Mouse (Mus musculus): ENCODE results near the gene Fndc10.
A peak's percentile ranks its signal among the peaks of the same experiment; 100 is the strongest.
"Not testable (repeated sequence)": the region's sequence is repeated elsewhere in the genome, so short reads cannot be mapped to it uniquely, and the experiment has no call there.

Gene Fndc10

DNA sequence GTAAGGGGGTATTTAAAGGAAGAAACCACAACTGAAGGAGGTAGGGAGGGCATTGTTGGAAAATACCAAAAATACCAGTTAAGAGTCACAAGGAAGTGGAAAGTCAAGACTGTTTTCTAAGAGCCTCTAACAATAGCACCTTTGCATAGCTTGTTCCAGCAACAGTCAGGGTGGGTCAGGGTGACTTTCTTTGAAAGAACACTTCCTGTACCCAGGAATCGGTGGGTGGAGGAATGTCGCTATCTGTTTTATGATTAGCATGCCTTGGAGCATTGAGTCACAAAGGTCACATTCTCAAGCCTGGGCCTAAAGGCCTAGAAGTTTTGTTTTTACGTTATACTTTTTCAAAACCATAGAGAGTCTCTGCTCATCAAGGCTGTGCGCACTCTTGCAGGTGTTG is 6.4 kb upstream of the Fndc10 start:
- not testable (repeated sequence) for DNase-seq (ENCODE audit: low spot score in 2 of 2)

DNA sequence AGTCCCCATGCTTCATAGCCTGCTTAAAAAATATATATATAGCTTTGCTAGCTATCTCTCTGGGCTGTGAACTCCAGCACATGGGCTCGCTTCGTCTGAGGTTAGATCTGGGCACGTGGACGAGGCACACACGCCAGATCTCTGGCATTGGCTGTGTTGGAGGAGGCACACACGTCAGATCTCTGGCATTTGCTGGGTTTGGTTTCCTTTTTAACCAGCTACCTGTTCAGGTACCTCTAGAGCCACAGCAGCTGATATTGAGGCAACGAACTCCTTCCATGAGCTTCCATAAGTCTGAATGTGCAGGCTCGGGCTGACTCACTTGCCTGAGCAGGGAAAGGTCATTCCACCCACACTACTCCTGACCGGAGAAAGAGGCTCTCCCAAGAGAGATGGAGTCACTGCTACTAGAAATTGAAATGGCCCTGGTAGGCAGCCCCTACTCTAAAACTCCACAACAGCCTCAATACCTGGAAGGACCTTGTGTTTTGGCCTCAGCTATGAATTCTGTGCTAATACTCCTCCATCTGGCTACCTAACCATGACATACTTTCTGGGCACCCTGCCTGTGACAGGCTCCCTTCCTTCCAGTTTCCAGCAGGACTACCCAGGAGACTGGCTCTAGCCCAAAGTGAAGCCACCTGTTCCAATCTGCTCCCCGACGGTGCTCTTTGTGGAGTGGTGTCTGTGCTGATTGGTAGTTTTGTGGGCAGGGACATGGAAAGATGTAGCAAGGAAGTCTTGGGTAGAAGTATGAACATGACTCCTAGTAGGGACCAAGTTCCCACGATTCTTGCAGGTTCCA is 3.4 kb upstream of the Fndc10 start:
- no peak for DNase-seq (ENCODE audit: low spot score in 2 of 2)

DNA sequence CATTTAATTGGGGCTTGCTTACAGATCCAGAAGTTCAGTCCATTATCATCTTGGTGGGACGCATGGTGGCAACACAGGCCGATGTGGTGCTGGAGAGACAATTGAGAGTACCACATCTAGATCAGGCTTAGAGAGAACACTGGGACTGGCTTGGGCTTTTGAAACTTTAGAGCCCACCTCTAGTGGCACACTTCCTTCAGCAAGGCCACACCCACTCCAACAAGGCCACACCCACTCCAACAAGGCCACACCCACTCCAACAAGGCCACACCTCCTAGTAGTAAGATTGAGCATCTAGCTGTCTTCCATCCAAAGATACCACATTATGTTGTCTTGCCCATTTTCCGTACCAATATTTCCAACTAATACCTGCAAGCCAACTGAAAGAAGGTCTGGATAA is 1.7 kb upstream of the Fndc10 start:
- no peak for DNase-seq (ENCODE audit: low spot score in 2 of 2)

DNA sequence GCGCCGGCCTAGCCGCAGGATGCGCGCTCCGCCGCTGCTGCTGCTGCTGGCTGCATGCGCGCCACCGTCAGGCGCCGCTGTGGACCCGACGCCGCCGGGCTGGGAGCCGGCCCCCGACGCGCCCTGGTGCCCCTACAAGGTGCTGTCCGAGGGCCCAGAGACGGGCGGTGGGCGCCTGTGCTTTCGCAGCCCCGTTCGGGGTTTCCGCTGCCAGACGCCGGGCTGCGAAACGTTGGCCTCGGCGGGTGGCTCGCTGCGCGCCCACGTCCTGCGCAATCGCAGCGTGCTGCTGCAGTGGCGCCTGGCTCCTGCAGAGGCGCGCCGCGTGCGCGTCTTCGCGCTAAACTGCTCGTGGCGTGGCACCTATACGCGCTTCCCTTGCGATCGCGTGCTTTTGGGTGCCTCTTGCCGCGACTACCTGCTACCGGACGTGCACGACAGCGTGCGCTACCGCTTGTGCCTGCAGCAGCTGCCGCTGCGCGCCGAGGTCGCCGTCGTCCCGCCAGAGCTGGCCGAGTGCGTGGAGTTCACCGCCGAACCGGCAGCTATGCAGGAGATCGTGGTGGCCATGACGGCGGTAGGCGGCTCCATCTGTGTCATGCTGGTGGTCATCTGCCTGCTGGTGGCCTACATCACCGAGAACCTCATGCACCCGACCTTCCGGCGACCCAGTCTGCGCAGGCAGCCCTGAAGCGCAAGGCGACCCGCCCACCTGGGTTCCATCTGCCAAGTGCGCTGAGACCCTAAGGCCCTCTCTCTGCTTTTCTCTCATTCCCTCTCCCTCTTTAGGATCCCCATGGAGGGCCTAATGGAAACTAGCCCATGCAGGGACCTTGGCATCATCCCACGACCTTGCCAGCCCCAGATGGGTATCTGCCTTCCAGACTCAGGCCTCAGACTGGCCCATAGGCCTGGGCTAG is 600 bp downstream of the Fndc10 start:
- DNase-seq (ENCODE audit: low spot score in 2 of 2) = peak; percentile 79 to 80

DNA sequence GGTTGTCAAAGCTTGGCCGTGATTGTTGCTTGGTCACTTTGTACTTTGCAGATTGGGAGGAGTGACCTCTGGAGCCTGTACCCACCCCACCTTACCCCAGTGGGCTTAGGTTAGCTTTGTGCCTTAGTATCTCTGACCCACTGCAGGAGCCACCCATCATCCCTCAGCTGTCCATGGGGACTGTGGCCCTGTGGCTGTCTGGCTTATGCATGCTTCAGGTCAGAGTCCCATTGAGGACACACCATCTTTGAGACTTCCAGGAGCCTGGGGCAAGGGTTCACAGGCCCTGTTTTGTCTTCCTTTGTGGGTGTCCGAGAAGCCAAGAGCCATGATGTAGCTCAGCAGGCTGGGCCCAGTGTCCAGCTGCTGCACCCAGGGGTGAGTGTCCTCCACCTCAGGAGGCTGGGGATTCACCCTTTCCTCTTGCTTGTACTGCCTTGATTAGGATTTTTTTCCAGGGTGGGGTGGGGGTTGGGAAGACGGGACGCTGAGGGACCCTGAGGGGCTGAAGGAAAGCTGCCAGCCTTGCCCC is 1.5 kb downstream of the Fndc10 start:
- DNase-seq (ENCODE audit: low spot score in 2 of 2) = no peak

DNA sequence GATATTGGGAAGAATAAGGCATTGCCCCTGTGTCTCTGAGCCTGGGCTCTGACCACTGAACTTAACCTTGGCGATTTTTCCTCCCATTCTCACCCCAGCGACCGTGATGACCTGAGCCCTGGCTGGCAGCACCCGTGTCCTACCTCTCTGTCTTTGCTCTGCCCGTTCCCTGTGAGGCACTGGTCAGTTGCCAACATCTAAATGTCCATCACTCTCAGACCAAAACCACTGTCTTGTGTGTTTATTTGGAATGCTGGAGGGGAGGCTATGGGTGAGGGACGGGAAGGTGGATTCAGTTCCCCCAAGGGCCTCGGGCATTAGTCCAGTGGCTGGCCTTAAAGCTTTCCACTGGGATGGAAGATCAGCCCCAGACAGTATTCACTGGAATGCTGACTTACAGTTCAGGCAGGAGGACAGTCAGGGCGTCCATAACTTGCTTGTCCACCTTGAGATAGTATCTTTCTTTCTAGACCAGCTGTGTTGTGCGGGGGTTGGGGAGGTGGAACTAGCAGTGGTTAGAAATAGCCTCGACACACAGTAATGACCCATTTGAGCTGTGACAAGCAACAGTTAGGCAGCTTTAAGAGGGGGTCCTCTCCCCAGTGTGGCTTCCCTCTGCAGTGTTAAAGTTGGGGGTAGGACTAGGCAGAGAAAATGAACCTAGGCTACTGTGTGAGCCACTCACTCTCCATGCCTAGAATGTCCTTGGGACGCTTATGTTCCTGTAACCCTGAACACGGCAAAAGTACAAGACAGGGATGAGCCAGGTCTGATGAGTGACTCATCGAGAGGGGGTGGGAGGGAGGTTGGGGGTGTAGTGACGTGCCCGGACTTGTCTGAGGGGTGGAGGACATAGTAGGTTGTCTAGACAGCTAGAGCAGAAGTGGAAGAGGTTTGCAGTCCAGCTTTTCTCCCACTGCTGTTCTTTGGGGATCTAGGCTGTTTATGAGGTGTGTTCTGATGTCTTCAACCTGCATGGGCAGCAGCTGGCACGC is 2.4 kb downstream of the Fndc10 start:
- DNase-seq (ENCODE audit: low spot score in 2 of 2) = no peak

DNA sequence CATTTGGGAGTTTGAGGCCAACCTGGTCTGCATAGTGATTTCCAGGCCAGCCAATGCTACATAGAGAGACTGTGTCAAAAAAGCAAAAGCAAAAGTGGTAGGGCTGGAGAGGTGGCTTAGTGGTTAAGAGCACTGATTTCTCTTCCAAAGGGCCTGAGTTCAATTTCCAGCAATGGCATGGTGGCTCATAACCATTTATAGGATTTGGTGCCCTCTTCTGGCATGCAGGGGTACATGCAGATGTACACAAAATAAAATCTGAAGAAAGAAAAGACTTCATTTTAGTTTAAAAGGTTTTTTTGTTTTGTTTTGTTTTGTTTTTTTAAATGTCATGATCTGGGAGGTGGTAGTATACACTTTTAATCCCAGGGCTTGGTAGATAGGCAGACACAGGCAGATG is 6.3 kb downstream of the Fndc10 start:
- DNase-seq (ENCODE audit: low spot score in 2 of 2) = no peak

DNA sequence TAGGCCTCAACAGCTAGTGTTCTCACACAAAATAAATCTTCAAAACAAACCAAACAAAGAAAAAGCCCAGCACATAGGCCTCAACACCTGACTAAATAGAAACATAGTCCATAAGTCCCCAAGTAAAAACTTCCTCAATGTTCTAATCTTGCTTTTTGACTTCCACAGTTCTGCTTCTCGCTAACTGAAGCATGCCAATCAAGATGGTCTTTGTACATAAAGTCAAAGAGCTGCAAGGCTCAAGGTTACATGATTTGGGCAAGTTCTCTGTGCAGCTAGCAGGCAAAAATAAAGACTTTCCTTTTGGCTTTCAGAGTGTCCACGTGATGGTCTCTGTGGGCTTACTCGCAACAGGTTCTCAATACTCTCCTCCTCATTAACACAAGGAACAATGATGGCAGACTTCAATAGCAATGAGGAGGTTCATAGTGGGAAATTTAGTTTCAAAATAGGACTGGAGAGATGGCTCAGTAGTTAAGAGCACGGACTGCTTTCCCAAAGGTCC is 9.3 kb downstream of the Fndc10 start:
- no peak for DNase-seq (ENCODE audit: low spot score in 2 of 2)

DNA sequence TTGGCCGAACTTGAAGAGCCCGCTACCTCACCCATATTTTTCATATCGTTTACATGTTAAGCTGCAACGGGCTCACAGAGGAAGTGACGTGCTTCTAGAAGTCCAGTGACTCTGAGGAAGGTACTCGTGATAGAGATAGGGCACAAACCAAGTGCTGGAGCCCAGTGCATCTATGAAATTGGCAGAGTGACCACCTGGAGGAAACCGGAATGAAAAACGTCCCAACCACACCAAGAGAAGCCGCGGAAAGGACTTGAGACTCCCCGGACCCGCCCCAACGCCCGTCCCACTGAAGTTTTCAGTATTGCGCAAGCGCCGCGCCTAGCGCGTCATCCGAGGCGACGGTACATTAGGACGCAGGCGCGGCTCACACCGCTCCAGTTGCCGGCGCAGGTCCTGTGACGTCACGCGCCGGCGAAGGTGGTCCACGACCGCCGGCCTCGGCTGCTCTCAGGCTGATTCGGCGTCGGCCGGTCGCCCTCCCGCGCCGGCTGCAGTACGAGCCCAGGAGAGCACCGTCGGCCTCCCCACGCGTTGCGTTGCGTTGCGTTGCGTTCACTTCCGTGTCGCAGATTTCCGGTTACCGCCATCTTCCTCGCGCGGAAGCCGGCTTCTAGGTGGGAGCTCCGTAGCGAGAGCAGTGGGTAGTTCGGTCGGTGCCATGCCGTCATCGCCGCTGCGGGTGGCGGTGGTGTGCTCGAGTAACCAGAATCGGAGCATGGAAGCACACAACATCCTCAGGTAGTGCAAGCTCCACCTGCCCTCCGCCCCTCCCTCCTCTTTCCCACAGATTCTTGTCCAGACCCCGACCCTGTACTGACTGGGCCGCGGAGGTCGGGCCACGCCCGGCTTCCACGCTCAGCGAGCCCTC is 10.8 kb downstream of the Fndc10 start, which contains the start of gene Ssu72:
Gene Ssu72 (plus strand): TSS at position 80 of the 871 bp plus-strand sequence.
- peak; percentile 89 to 92 for DNase-seq (ENCODE audit: low spot score in 2 of 2)

DNA sequence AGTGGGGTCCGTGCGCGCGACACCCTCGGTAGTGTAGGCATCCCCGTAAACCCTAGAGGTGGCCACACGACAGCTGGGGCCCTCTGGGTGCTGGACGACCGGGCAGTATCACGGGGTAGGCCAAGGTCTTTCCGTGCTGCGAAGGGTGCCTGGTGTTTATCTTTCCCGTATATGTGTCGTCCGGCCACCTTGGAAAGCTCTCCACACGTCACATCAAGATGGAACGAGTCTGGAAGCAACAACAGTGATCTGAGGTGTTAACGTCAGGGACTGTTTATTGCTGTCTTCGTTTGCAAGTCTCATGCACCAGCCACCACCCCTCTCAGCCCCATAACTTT is 11.4 kb downstream of the Fndc10 start:
- DNase-seq (ENCODE audit: low spot score in 2 of 2) = no peak

DNA sequence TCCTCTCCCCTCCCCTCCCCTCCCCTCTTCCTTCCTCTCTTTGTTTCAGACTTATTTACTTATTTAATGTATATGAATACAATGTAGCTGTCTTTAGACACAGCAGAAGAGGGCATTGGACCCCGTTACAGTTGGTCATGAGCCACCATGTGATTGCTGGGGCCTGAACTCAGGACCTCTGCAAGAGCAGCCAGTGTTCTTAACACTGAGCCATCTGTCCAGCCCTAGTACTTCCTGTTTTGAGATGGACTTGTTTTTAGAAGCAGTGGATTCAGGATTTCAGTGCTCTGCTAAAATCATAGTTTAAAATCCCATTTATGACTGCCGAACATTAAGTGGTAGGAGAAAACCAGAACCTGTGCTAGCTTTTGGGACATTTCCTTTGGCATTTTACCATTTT is 14.4 kb downstream of the Fndc10 start:
- no peak for DNase-seq (ENCODE audit: low spot score in 2 of 2)

DNA sequence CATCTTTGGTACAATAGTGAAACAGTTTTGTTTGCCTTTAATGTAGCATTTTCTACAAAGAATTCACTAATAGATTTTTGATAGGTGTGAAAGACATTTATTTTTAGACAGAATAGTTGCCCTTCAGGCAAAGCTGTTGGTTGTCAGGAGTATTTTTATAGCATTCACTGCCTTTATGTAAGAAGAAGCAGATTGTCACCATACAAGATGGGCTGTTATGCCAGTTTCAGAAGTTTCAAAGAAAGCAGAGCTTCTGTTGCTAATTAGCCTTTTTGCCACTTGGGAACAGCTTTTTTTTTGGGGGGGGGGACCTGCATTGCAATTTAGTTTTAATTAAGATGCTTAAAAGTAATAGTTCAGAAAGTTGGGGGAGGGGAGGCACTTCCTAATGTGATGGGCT is 14.8 kb downstream of the Fndc10 start:
- no peak for DNase-seq (ENCODE audit: low spot score in 2 of 2)

DNA sequence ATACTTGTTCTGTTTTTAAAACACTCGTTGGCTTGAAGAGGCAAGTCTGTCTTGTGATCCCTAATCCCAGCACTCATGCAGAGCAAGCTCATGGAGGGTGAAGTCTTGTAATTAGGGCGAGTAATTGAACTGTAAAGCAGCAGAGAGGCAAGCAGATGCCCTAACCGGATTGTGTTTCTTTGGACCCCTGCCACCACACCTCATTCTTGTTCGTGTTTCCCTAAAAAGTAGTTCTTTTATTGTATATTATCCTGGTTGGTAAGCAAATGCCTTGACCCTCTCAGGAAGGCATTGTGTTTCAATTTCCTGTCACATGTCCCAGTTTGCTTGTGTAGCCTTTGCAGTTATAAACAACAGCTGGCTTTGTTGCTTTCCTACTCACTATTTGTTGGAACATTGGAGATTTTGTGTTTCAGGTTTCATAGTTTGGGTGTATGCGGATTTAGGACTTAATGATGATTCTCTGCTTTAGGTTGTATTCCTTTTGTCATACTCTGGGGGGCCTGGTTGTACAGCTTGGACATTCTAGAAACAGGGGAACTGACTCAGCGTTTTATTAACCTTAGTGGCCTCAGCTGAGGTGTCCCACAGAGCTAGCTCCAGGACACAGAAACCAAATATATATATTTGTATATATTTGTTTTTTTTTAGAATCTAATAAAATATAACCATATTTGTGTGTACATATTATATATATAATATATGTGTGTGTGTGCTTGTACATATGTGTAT is 16.5 kb downstream of the Fndc10 start:
- DNase-seq (ENCODE audit: low spot score in 2 of 2) = no peak

DNA sequence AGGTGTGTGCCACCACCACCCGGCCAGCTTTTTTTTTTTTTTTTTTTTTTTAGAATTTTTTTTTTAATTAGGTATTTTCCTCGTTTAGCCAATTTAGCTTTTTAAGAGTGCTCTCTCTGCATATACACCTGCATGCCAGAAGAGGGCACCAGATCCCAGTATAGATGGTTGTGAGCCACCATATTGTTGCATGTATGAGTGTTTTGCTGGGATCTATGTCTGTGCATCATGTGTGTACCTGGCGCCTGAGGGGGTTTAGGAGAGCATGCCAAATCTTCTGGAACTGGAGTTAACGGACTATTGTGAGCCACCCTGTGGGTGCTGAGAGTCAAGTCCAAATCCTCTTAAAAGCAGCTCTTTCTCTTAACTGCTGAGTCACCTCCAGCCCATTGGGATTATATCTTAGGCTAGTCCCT is 27.5 kb downstream of the Fndc10 start:
- DNase-seq (ENCODE audit: low spot score in 2 of 2) = no peak

DNA sequence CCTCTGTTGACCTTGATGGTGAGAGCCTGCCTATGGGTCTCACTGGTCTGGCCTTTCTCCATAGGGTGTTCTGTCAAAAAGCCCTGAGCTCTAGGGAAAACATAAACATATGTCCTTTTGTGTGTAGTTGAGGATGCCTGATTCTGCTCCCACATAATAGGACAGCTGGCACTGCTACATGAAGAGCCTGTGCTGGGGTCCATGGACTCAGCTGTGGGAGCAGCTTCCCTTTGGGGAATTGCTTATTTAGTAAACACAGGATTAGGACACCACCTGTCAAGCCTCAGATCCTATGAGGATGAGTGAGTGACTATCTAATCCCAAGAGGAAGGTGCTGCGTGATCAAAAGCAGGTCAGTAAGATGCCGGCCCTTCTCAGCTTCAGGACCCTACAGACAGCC is 33.9 kb downstream of the Fndc10 start:
- no peak for DNase-seq (ENCODE audit: low spot score in 2 of 2)

DNA sequence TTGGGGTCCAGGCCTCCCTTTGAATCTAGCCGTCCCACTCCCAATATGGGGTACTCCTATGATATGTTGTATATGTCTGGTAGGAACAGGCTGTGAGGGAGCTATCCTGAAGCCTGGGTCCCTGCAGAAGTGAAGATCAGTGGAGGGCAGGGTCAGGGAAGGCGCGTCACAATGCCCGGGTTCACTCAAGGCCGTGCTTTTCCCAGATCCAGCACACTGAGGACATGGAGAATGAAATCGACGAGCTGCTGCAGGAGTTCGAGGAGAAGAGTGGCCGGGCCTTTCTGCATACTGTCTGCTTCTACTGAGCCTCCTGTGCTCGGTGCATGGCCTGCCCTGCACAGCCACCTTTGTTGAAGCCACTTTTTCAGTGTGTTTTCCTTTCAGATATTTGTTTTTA is 39.1 kb downstream of the Fndc10 start:
- no peak for DNase-seq (ENCODE audit: low spot score in 2 of 2)

DNA sequence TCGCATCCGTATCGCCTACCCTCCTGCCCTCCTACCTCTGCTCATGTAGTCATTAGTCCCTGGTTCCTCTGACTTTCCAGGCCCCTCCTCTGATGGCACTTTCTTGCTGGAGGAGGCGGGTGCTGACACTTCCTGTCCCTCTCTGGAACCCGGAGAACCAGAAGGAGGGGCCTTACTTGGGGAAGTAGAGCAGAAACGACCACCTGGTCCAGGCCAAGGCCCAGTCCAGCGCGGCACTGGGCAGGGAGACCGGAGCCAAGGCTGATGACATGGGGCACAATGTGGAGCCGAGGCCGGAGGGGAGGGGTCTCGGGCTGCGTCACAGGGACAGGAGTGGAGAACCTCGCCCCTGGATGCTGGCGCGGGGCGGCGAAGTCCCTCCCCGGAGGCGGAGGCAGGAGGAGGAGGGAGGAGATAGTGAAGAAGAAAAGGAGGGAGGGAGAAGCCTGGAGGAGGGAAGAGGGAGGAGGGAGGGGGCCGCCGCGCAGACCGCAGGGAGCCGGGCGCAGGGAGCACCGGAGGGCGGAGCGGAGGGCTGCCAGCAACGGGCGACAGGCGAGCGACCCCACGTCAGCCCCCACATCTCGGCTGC is 40.3 kb downstream of the Fndc10 start, which contains the start of gene Tmem240:
Gene Tmem240 (plus strand): TSS at position 451 of the 592 bp plus-strand sequence.
- peak; percentile 88 to 91 for DNase-seq (ENCODE audit: low spot score in 2 of 2)

DNA sequence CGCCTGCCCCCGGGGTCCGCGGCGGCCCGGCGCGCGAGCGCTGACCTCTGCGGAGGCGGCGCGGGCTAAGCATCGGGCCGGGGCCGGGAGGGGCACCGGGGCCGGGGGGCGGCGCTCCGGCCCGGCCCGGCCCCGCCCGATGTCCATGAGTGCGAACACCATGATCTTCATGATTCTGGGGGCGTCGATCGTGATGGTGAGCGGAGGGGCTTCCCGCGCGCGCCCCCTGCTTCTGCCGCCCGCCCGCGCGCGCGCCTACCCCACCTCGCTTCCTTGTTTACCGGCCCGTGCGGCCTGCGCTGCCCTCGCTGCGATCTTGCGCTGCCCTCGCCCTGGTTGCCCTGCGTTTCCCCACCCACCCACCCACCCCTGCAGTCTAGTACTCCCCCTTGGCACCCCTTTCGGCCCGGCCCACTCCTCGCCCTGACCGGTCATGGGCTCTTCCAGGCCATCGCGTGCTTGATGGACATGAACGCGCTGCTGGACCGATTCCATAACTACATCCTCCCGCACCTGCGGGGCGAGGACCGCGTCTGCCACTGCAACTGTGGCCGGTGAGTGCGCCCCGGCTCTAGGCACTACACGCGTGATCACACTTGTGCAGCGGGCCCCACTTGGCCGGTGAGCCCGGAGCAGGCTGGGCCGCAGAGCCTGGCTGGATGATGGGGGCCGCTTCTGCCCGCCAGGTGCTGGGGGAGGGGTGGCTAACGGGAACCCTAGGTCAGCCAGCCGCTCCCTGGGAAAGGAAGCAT is 41.0 kb downstream of the Fndc10 start:
- peak in 1 of 2 experiments; percentile 28 for DNase-seq (ENCODE audit: low spot score in 2 of 2)

Measured in right cerebral cortex, postnatal 36 days (tissue).